Mouse (Mus musculus): ENCODE data around the gene Rabl3. TPM values are rescaled to one million over a fixed set of nuclear protein-coding genes. Genes with fewer than 3 reads are reported as not detected.

Gene Rabl3
- total and polyA plus RNA-seq, 3 experiments: 7.3 to 13.5 TPM; not detected in 1

DNA sequence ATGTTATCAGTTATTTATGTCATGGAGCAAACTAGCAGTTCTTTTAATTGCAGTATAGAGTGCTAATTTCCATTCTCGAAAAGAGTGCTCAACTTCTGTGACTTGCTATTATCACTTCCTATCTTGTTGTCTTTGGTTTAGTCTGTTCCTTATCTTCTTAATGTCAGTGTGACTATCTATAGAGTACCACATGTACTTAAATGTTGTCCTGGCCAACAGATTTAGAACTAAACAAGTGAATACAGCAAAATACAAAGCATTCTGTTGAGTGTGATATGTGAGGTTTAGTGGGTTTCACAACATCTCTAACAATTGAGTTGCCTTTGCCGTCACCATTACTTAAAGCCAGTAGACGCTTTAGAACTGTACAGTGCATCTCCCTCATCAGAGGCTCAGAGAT lies 13.1 kb downstream of the Rabl3 start:
- H3K27ac ChIP-seq (ENCODE audit: control insufficient read depth, low read depth, low read length): no peak overlapping the region
- H3K4me3 ChIP-seq (ENCODE audit: control insufficient read depth in 1 of 2, insufficient read depth in 1 of 2, low read depth in 2 of 2, low read length in 2 of 2): no peak overlapping the region
- no peak for DNase-seq (ENCODE audit: low read depth, low spot score)
- no peaks in the 10 kb centered on the region for H3K27me3 ChIP-seq (ENCODE audit: control insufficient read depth in 1 of 2, insufficient read depth in 2 of 2, low read length in 2 of 2)
- TF ChIP-seq EP300 (IDR thresholded peaks at IDR 0.05; ENCODE audit: low read depth in 1 of 2, low read length in 2 of 2) (0 out of 4 replicates have a peak, but pooled peaks of 1 of the 2 experiments have one; percentile 5), RAD21 (IDR thresholded peaks at IDR 0.05; ENCODE audit: low read depth, low read length) (no peak)
- no peaks in the 10 kb centered on the region for H3K9me3 ChIP-seq (replicated peaks; ENCODE audit: insufficient read depth, low read length)
- peaks cover 0 to 3% of the 10 kb centered on the region in 2 experiments; a peak in 1 of 4 replicates for H3K36me3 ChIP-seq (ENCODE audit: control insufficient read depth in 1 of 2, insufficient read depth in 2 of 2, low read length in 2 of 2)
- H3K9ac ChIP-seq (ENCODE audit: control insufficient read depth, low read depth, low read length, poor library complexity, severe bottlenecking): no peak overlapping the region
- H3K4me1 ChIP-seq (ENCODE audit: control insufficient read depth in 1 of 2, insufficient read depth in 2 of 2, low read length in 2 of 2): no peaks in the 10 kb centered on the region; a peak in 1 of 4 replicates
- no peaks in the 10 kb centered on the region for H3K79me2 ChIP-seq (ENCODE audit: control insufficient read depth, insufficient read depth, low read length, poor library complexity)

DNA sequence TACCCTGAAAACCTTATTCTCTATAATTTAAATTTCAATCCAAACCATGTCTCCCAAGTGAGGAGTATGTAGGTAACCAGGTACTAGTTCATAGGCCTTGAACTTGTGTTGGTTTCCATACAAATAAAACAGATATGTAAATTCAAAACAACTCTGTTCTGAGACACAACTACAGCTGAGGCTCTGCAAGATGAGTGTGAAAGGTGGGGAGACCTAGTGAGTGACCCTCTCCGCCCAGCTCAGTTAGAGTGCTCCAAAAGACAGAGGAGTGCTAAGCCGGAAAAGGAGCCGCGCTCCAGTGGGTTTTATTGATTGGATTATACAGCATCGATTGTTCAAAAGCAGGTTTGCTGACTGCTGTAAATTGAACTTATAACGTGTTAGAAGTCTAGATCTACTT lies 22.7 kb downstream of the Rabl3 start:
- Histone ChIP-seq H3K9me3 (replicated peaks; ENCODE audit: insufficient read depth, low read length) (no peaks in the 10 kb centered on the region), H3K4me3 (ENCODE audit: control insufficient read depth in 1 of 2, insufficient read depth in 1 of 2, low read depth in 2 of 2, low read length in 2 of 2) (no peak overlapping the region), H3K36me3 (ENCODE audit: control insufficient read depth in 1 of 2, insufficient read depth in 2 of 2, low read length in 2 of 2) (peaks cover 0 to 4% of the 10 kb centered on the region in 2 experiments; a peak in 3 of 4 replicates), H3K79me2 (ENCODE audit: control insufficient read depth, insufficient read depth, low read length, poor library complexity) (no peaks in the 10 kb centered on the region), H3K27me3 (ENCODE audit: control insufficient read depth in 1 of 2, insufficient read depth in 2 of 2, low read length in 2 of 2) (no peaks in the 10 kb centered on the region), H3K9ac (ENCODE audit: control insufficient read depth, low read depth, low read length, poor library complexity, severe bottlenecking) (no peak overlapping the region), H3K4me1 (ENCODE audit: control insufficient read depth in 1 of 2, insufficient read depth in 2 of 2, low read length in 2 of 2) (no peaks in the 10 kb centered on the region), H3K27ac (ENCODE audit: control insufficient read depth, low read depth, low read length) (no peak overlapping the region)
- no peak for DNase-seq (ENCODE audit: low read depth, low spot score)
- TF ChIP-seq TBP (IDR thresholded peaks at IDR 0.05; ENCODE audit: low read depth, low read length): no peak

DNA sequence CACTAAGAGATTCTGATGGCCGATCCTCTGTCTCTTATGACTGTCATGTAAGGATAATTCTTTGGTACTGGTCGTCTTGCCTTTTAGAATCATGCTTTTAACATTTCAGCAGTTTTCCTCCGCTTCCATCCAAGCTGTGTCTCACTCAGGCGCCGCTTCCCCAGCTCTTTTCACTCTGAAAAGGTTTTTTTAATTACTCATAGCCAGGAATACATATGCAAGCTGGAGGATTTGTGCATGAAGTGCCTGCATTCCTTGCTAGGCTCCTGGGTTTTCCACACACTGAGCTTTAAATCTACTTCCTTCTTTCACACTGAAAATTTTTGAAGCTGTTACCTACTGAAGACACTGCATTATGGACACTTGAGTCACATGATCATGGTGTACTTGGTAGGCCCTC lies 23.3 kb downstream of the Rabl3 start:
- peaks cover 0 to 4% of the 10 kb centered on the region in 2 experiments; a peak in 3 of 4 replicates for H3K36me3 ChIP-seq (ENCODE audit: control insufficient read depth in 1 of 2, insufficient read depth in 2 of 2, low read length in 2 of 2)

DNA sequence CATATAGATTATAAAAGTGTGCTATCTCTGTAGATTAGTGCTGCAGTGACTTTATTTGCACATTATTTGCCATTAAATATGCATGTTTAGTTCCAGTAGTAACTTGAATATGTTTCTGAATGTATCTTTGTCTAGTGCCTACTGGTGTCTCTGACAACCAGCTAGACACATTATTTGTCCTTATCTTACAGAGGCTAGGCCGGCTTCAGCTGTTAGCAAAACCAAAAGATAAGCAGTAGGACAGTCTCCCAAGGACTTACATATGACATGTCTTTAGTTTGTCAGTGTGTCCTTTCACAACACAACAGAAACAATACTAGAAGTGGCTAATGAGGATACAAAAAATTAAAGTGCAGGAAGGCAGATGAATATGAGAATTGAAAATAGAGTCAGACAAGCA lies 25.4 kb downstream of the Rabl3 start:
- TF ChIP-seq JUND (IDR thresholded peaks at IDR 0.05; ENCODE audit: low read depth, low read length) (no peak), GATA1 (IDR thresholded peaks at IDR 0.05; ENCODE audit: low read depth, low read length) (peak; percentile 58), MEF2A (IDR thresholded peaks at IDR 0.05; ENCODE audit: extremely low read depth, insufficient replicate concordance, low read depth, low read length, poor library complexity, severe bottlenecking) (no peak), MYC (IDR thresholded peaks at IDR 0.05; ENCODE audit: low read depth, low read length) (no peak), ZMIZ1 (IDR thresholded peaks at IDR 0.05; ENCODE audit: low read depth, low read length) (no peak), ETS1 (IDR thresholded peaks at IDR 0.05; ENCODE audit: low read depth, low read length) (peak; percentile 57), E2F4 (IDR thresholded peaks at IDR 0.05; ENCODE audit: borderline replicate concordance, low read depth, low read length) (no peak), ZNF384 (IDR thresholded peaks at IDR 0.05; ENCODE audit: low read depth, low read length) (no peak), EP300 (IDR thresholded peaks at IDR 0.05; ENCODE audit: low read depth in 1 of 2, low read length in 2 of 2) (peak in 1 of 2 experiments; percentile 33; a peak in 1 of 4 replicates), MYB (IDR thresholded peaks at IDR 0.05; ENCODE audit: low read depth, low read length) (no peak)
- no peaks in the 10 kb centered on the region for H3K27me3 ChIP-seq (ENCODE audit: control insufficient read depth in 1 of 2, insufficient read depth in 2 of 2, low read length in 2 of 2)
- H3K4me1 ChIP-seq (ENCODE audit: control insufficient read depth in 1 of 2, insufficient read depth in 2 of 2, low read length in 2 of 2): no peaks in the 10 kb centered on the region
- no peaks in the 10 kb centered on the region for H3K9me3 ChIP-seq (replicated peaks; ENCODE audit: insufficient read depth, low read length)
- peaks cover 0 to 4% of the 10 kb centered on the region in 2 experiments; a peak in 3 of 4 replicates for H3K36me3 ChIP-seq (ENCODE audit: control insufficient read depth in 1 of 2, insufficient read depth in 2 of 2, low read length in 2 of 2)
- no peak overlapping the region for H3K27ac ChIP-seq (ENCODE audit: control insufficient read depth, low read depth, low read length)
- H3K9ac ChIP-seq (ENCODE audit: control insufficient read depth, low read depth, low read length, poor library complexity, severe bottlenecking): no peak overlapping the region
- H3K79me2 ChIP-seq (ENCODE audit: control insufficient read depth, insufficient read depth, low read length, poor library complexity): no peaks in the 10 kb centered on the region
- no peak overlapping the region for H3K4me3 ChIP-seq (ENCODE audit: control insufficient read depth in 1 of 2, insufficient read depth in 1 of 2, low read depth in 2 of 2, low read length in 2 of 2)
- no peak for DNase-seq (ENCODE audit: low read depth, low spot score)

More for the DNA sequence above, 23.3 kb downstream of the Rabl3 start:
- Histone ChIP-seq H3K9me3 (replicated peaks; ENCODE audit: insufficient read depth, low read length) (no peaks in the 10 kb centered on the region), H3K9ac (ENCODE audit: control insufficient read depth, low read depth, low read length, poor library complexity, severe bottlenecking) (no peak overlapping the region), H3K4me3 (ENCODE audit: control insufficient read depth in 1 of 2, insufficient read depth in 1 of 2, low read depth in 2 of 2, low read length in 2 of 2) (no peak overlapping the region), H3K27me3 (ENCODE audit: control insufficient read depth in 1 of 2, insufficient read depth in 2 of 2, low read length in 2 of 2) (no peaks in the 10 kb centered on the region), H3K79me2 (ENCODE audit: control insufficient read depth, insufficient read depth, low read length, poor library complexity) (no peaks in the 10 kb centered on the region), H3K4me1 (ENCODE audit: control insufficient read depth in 1 of 2, insufficient read depth in 2 of 2, low read length in 2 of 2) (no peaks in the 10 kb centered on the region), H3K27ac (ENCODE audit: control insufficient read depth, low read depth, low read length) (no peak overlapping the region)
- no peak for DNase-seq (ENCODE audit: low read depth, low spot score)
- TF ChIP-seq ZKSCAN1 (IDR thresholded peaks at IDR 0.05; ENCODE audit: low read depth, low read length): no peak
- TF ChIP-seq ELF1 (IDR thresholded peaks at IDR 0.05; ENCODE audit: low read depth, low read length): no peak
- TF ChIP-seq TCF12 (IDR thresholded peaks at IDR 0.05; ENCODE audit: low read depth, low read length): no peak
- no peak for TF ChIP-seq CHD2 (IDR thresholded peaks at IDR 0.05; ENCODE audit: low read length)
- no peak for TF ChIP-seq BHLHE40 (IDR thresholded peaks at IDR 0.05; ENCODE audit: borderline replicate concordance, low read depth, low read length)
- no peak for TF ChIP-seq UBTF (IDR thresholded peaks at IDR 0.05; ENCODE audit: borderline replicate concordance, insufficient read depth, low read depth, low read length)
- TF ChIP-seq MYB (IDR thresholded peaks at IDR 0.05; ENCODE audit: low read depth, low read length): no peak
- TF ChIP-seq TBP (IDR thresholded peaks at IDR 0.05; ENCODE audit: low read depth, low read length): no peak
- no peak for TF ChIP-seq KAT2A (conservative IDR thresholded peaks at IDR 0.05; ENCODE audit: low read depth, low read length)
- TF ChIP-seq MAX (IDR thresholded peaks at IDR 0.05; ENCODE audit: low read length): no peak
- no peak for TF ChIP-seq ETS1 (IDR thresholded peaks at IDR 0.05; ENCODE audit: low read depth, low read length)
- no peak for TF ChIP-seq RAD21 (IDR thresholded peaks at IDR 0.05; ENCODE audit: low read depth, low read length)
- no peak for TF ChIP-seq NRF1 (IDR thresholded peaks at IDR 0.05; ENCODE audit: insufficient read depth, low read depth, low read length, poor library complexity, severe bottlenecking)

Data from MEL (cell line).